Mouse (Mus musculus): ENCODE results near the gene Qrsl1. TPM values are rescaled to one million over a fixed set of nuclear protein-coding genes. Genes with fewer than 3 reads are reported as not detected.

The Qrsl1 gene
- polyA plus RNA-seq, 1 experiment from 2014 or later = 13.4 TPM

GRCm38 (mm10) chr10:43855916-43856315 lies 45.6 kb downstream of the Qrsl1 start:
- H3K27ac ChIP-seq (replicated peaks) = no peak overlapping the region

GRCm38 (mm10) chr10:43851898-43852297 lies 49.6 kb downstream of the Qrsl1 start:
- TF ChIP-seq CTCF (IDR thresholded peaks at IDR 0.05; ENCODE audit: low read depth) (no peak), EP300 (optimal IDR thresholded peaks at IDR 0.05) (no peak)
- no peaks in the 10 kb centered on the region for H3K36me3 ChIP-seq (ENCODE audit: control insufficient read depth, insufficient read depth, low read length)
- no peaks in the 10 kb centered on the region for H3K4me1 ChIP-seq (replicated peaks; ENCODE audit: control insufficient read depth, insufficient read depth)
- no peak overlapping the region for H3K4me2 ChIP-seq (replicated peaks; ENCODE audit: low read depth)
- ATAC-seq (ENCODE audit: low FRiP score, low TSS enrichment) (no peak), DNase-seq (ENCODE audit: low spot score) (no peak)
- WGBS = 74% methylated on average over 5 of the region's 5 CpGs
- no peak overlapping the region for H3K4me3 ChIP-seq (ENCODE audit: low read depth, low read length)
- H3K27ac ChIP-seq (replicated peaks) = no peak overlapping the region
- H3K9me3 ChIP-seq (ENCODE audit: control insufficient read depth, low read length) = no peaks in the 10 kb centered on the region
- no peaks in the 10 kb centered on the region for H3K27me3 ChIP-seq (ENCODE audit: control insufficient read depth, insufficient read depth, low read length)
- no peak overlapping the region for H3K9ac ChIP-seq (ENCODE audit: low read length)

More at GRCm38 (mm10) chr10:43855916-43856315, 45.6 kb downstream of the Qrsl1 start:
- TF ChIP-seq CTCF (IDR thresholded peaks at IDR 0.05; ENCODE audit: low read depth) (no peak), EP300 (optimal IDR thresholded peaks at IDR 0.05) (no peak)
- Histone ChIP-seq H3K4me3 (ENCODE audit: low read depth, low read length) (no peak overlapping the region), H3K4me1 (replicated peaks; ENCODE audit: control insufficient read depth, insufficient read depth) (no peaks in the 10 kb centered on the region), H3K27me3 (ENCODE audit: control insufficient read depth, insufficient read depth, low read length) (no peaks in the 10 kb centered on the region), H3K9ac (ENCODE audit: low read length) (no peak overlapping the region), H3K9me3 (ENCODE audit: control insufficient read depth, low read length) (no peaks in the 10 kb centered on the region), H3K4me2 (replicated peaks; ENCODE audit: low read depth) (no peak overlapping the region), H3K36me3 (ENCODE audit: control insufficient read depth, insufficient read depth, low read length) (no peaks in the 10 kb centered on the region)
- WGBS = 95% methylated on average over 9 of the region's 9 CpGs
- ATAC-seq (ENCODE audit: low FRiP score, low TSS enrichment) = peak; percentile 26; the same call in 1 of the 2 replicates
- DNase-seq (ENCODE audit: low spot score) = no peak

GRCm38 (mm10) chr10:43849478-43849877 lies 52.1 kb downstream of the Qrsl1 start:
- Histone ChIP-seq H3K36me3 (ENCODE audit: control insufficient read depth, insufficient read depth, low read length) (no peaks in the 10 kb centered on the region), H3K4me2 (replicated peaks; ENCODE audit: low read depth) (no peak overlapping the region)
- 81% methylated on average over 3 of the region's 3 CpGs for WGBS

GRCm38 (mm10) chr10:43846141-43846622 lies 55.4 kb downstream of the Qrsl1 start:
- Histone ChIP-seq H3K4me1 (replicated peaks; ENCODE audit: control insufficient read depth, insufficient read depth) (no peaks in the 10 kb centered on the region), H3K36me3 (ENCODE audit: control insufficient read depth, insufficient read depth, low read length) (no peaks in the 10 kb centered on the region), H3K27me3 (ENCODE audit: control insufficient read depth, insufficient read depth, low read length) (no peaks in the 10 kb centered on the region), H3K27ac (replicated peaks) (no peak overlapping the region), H3K4me3 (ENCODE audit: low read depth, low read length) (no peak overlapping the region), H3K4me2 (replicated peaks; ENCODE audit: low read depth) (no peak overlapping the region), H3K9ac (ENCODE audit: low read length) (no peak overlapping the region), H3K9me3 (ENCODE audit: control insufficient read depth, low read length) (no peaks in the 10 kb centered on the region)
- WGBS = 69% methylated on average over 2 of the region's 2 CpGs
- no peak for DNase-seq (ENCODE audit: low spot score)
- TF ChIP-seq CTCF (IDR thresholded peaks at IDR 0.05; ENCODE audit: low read depth) (no peak), EP300 (optimal IDR thresholded peaks at IDR 0.05) (no peak)
- no peak for ATAC-seq (ENCODE audit: low FRiP score, low TSS enrichment)

More at GRCm38 (mm10) chr10:43849478-43849877, 52.1 kb downstream of the Qrsl1 start:
- Histone ChIP-seq H3K9me3 (ENCODE audit: control insufficient read depth, low read length) (no peaks in the 10 kb centered on the region), H3K9ac (ENCODE audit: low read length) (no peak overlapping the region), H3K27me3 (ENCODE audit: control insufficient read depth, insufficient read depth, low read length) (no peaks in the 10 kb centered on the region), H3K27ac (replicated peaks) (no peak overlapping the region), H3K4me3 (ENCODE audit: low read depth, low read length) (no peak overlapping the region), H3K4me1 (replicated peaks; ENCODE audit: control insufficient read depth, insufficient read depth) (no peaks in the 10 kb centered on the region)
- ATAC-seq (ENCODE audit: low FRiP score, low TSS enrichment) (no peak), DNase-seq (ENCODE audit: low spot score) (no peak)
- TF ChIP-seq EP300 (optimal IDR thresholded peaks at IDR 0.05) (no peak), CTCF (IDR thresholded peaks at IDR 0.05; ENCODE audit: low read depth) (no peak)

GRCm38 (mm10) chr10:43845442-43845841 lies 56.1 kb downstream of the Qrsl1 start:
- Histone ChIP-seq H3K9me3 (ENCODE audit: control insufficient read depth, low read length) (no peaks in the 10 kb centered on the region), H3K36me3 (ENCODE audit: control insufficient read depth, insufficient read depth, low read length) (no peaks in the 10 kb centered on the region), H3K4me2 (replicated peaks; ENCODE audit: low read depth) (no peak overlapping the region), H3K9ac (ENCODE audit: low read length) (no peak overlapping the region), H3K4me1 (replicated peaks; ENCODE audit: control insufficient read depth, insufficient read depth) (no peaks in the 10 kb centered on the region), H3K27me3 (ENCODE audit: control insufficient read depth, insufficient read depth, low read length) (no peaks in the 10 kb centered on the region), H3K27ac (replicated peaks) (no peak overlapping the region), H3K4me3 (ENCODE audit: low read depth, low read length) (no peak overlapping the region)
- DNase-seq (ENCODE audit: low spot score) (no peak), ATAC-seq (ENCODE audit: low FRiP score, low TSS enrichment) (no peak)
- 76% methylated on average over 3 of the region's 3 CpGs for WGBS
- TF ChIP-seq CTCF (IDR thresholded peaks at IDR 0.05; ENCODE audit: low read depth) = peak; percentile 43
- no peak for TF ChIP-seq EP300 (optimal IDR thresholded peaks at IDR 0.05)

GRCm38 (mm10) chr10:43841441-43841840 lies 60.1 kb downstream of the Qrsl1 start:
- H3K36me3 ChIP-seq (ENCODE audit: control insufficient read depth, insufficient read depth, low read length) = no peaks in the 10 kb centered on the region
- no peak overlapping the region for H3K4me3 ChIP-seq (ENCODE audit: low read depth, low read length)
- no peak for ATAC-seq (ENCODE audit: low FRiP score, low TSS enrichment)
- H3K9me3 ChIP-seq (ENCODE audit: control insufficient read depth, low read length) = no peaks in the 10 kb centered on the region
- H3K4me2 ChIP-seq (replicated peaks; ENCODE audit: low read depth) = no peak overlapping the region
- no peaks in the 10 kb centered on the region for H3K27me3 ChIP-seq (ENCODE audit: control insufficient read depth, insufficient read depth, low read length)
- TF ChIP-seq EP300 (optimal IDR thresholded peaks at IDR 0.05) (no peak), CTCF (IDR thresholded peaks at IDR 0.05; ENCODE audit: low read depth) (no peak)
- H3K4me1 ChIP-seq (replicated peaks; ENCODE audit: control insufficient read depth, insufficient read depth) = no peaks in the 10 kb centered on the region
- DNase-seq (ENCODE audit: low spot score) = no peak
- no peak overlapping the region for H3K27ac ChIP-seq (replicated peaks)
- H3K9ac ChIP-seq (ENCODE audit: low read length) = no peak overlapping the region
- 77% methylated on average over 5 of the region's 5 CpGs for WGBS

Measured in stomach, postnatal 0 days (tissue).